Mouse (Mus musculus) thymus, adult 2 months (tissue): ENCODE measurements around the gene Slc30a5. TPM values are rescaled to one million over a fixed set of nuclear protein-coding genes. Genes with fewer than 3 reads are reported as not detected.

Source experiments
- DNase-seq: peaks from one replicate; pipeline ENCODE4 v3.0.0; 2021
- H3K27ac ChIP-seq: fragments of 200-500 bp; 2 replicates; pipeline ENCODE4 v1.5.1; 2012; ENCODE audit warnings: low read length, control low read depth; ENCODE audit not compliant: control insufficient read depth, insufficient read depth
- H3K27me3 ChIP-seq: fragments of 200-500 bp; 2 replicates; pipeline ENCODE4 v1.6.1; 2012; ENCODE audit warnings: mild to moderate bottlenecking, low read length, moderate library complexity, mixed read lengths; ENCODE audit not compliant: control insufficient read depth, insufficient read depth
- H3K36me3 ChIP-seq: fragments of 200-500 bp; 2 replicates; pipeline ENCODE4 v1.6.1; 2012; ENCODE audit warnings: mild to moderate bottlenecking, low read length, moderate library complexity; ENCODE audit not compliant: control insufficient read depth, insufficient read depth
- H3K4me1 ChIP-seq: fragments of 200-500 bp; replicated peaks from 2 replicates; pipeline ENCODE4 v1.6.1; 2012; ENCODE audit warnings: low read length; ENCODE audit not compliant: control insufficient read depth, insufficient read depth
- H3K4me3 ChIP-seq: fragments of 200-500 bp; 2 replicates; pipeline ENCODE4 v1.5.1; 2012; ENCODE audit warnings: mild to moderate bottlenecking, low read length, control low read depth, moderate library complexity; ENCODE audit not compliant: control insufficient read depth, insufficient read depth
- CTCF ChIP-seq: fragments of 200-500 bp; IDR thresholded peaks from 2 replicates; pipeline ENCODE4 v1.5.1; 2012; ENCODE audit warnings: mild to moderate bottlenecking, control low read depth, low read length, moderate library complexity, borderline replicate concordance; ENCODE audit not compliant: control insufficient read depth, poor library complexity, insufficient read depth; ENCODE audit errors: extremely low read depth
- POLR2A ChIP-seq: fragments of 200-500 bp; IDR thresholded peaks from 2 replicates; pipeline ENCODE4 v1.6.1; 2012; ENCODE audit warnings: mild to moderate bottlenecking, low read length, control low read depth, moderate library complexity; ENCODE audit not compliant: control insufficient read depth, poor library complexity, insufficient read depth; ENCODE audit errors: extremely low read depth
- WGBS: fragments of 180-500 bp; shearing (Covaris S2); methylation state at CpG from one replicate; pipeline ENCODE4 v1.1.7; 2018; 5-methylcytosine and 5-hydroxymethylcytosine counted together
- polyA plus RNA-seq: library from polyadenylated mRNA; depleted of rRNA; stranded (reverse); fragments of >200 nt; gene quantifications from 2 replicates; pipeline ENCODE4 v1.2.3, GENCODE M21; 2012; rRNA removed

Slc30a5 gene
- polyA plus RNA-seq, 1 experiment, result 31.4 TPM

DNA sequence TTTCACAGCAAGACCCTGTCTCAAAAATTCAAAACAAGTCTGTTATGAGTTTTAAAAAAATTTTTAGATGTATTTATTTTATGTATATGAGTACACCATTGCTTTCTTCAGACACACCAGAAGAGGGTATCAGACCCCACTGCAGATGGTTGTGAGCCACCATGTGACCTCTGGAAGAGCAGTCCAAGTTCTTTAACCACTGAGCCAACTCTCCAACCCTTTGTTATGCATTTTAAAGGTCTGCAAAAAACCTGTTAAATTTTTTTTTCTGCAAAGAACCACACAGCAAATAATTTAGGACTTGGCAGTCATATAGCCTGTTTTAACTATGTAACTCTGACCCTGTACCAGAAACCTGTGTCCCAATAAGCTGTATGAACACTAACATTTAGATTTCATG, 58.5 kb downstream of the Slc30a5 start:
- peaks cover 8% of the 10 kb centered on the region for H3K36me3 ChIP-seq
- H3K4me1 ChIP-seq, result peaks cover 4% of the 10 kb centered on the region
- no peak overlapping the region for H3K4me3 ChIP-seq
- TF ChIP-seq POLR2A, result no peak
- TF ChIP-seq CTCF, result no peak
- no peak for DNase-seq
- no peak overlapping the region for H3K27ac ChIP-seq
- no peaks in the 10 kb centered on the region for H3K27me3 ChIP-seq

DNA sequence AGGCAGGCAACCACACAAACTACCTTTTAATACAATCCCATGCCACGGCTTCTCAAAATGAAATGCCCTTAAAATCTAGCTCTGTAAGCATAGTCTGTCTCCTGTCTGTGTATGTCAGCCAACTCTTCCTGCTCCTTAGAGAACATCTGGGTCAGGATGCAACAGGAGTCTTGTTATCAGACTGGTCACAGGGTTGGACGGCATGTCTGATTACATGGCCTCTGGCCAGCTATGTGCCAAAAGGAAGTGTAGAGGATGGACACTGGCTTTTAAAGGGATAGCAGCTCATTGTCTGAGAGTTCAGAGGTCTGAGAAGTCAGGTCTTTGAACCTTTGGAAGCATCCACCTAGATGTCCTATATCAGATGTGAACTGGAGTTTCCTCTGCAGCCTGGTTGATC, 77.9 kb downstream of the Slc30a5 start:
- Histone ChIP-seq H3K27ac (no peak overlapping the region), H3K27me3 (no peaks in the 10 kb centered on the region), H3K4me3 (no peak overlapping the region), H3K4me1 (no peaks in the 10 kb centered on the region), H3K36me3 (0 out of 2 replicates have a peak, but pooled peaks cover 6% of the 10 kb centered on the region)
- WGBS, result 97% methylated on average over 2 of the region's 2 CpGs
- TF ChIP-seq POLR2A, result no peak
- TF ChIP-seq CTCF, result no peak
- DNase-seq, result no peak

DNA sequence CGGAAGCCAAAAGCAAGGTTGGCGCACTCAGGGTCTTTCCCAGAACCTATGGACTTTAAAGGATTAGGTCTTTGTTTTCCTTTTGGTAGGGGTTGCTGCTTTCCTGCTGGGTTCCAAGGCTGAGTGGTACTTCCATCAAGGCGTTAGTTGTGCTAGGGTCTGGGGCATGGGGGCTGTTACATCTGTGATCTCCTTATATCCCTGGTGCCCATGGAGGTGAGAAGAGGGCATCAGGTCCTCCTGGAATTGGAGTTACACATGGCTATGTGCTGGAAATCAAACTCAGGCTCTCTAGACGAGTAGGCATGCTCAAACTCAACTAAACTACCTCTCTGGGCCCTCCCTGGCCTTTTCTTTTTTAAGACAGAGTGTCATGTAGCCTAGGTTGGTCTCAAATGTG, 79.0 kb downstream of the Slc30a5 start:
- H3K27me3 ChIP-seq, result no peaks in the 10 kb centered on the region
- no peaks in the 10 kb centered on the region for H3K4me1 ChIP-seq
- TF ChIP-seq CTCF (no peak), POLR2A (no peak)
- H3K4me3 ChIP-seq, result no peak overlapping the region
- H3K27ac ChIP-seq, result no peak overlapping the region
- 85% methylated on average over 4 of the region's 4 CpGs for WGBS
- no peak for DNase-seq
- no peaks in the 10 kb centered on the region for H3K36me3 ChIP-seq

DNA sequence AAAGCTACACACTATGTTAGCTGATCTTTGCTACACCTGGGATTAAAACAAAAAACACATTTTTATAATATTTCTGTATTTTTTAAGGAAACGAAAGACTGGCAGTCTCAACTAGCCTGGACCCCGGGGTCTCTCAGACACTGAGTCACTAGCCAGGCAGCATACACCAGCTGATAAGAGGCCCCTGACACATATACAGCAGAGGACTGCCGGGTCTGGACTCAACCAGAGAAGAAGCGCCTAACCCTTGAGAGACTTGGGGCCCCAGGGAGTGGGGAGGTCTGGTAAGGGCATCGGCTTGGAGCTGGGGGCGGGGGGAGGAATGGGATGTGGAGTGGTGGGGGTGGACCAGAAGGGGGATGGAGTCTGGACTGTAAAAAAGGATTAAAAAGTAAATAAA, 80.2 kb downstream of the Slc30a5 start:
- TF ChIP-seq CTCF (no peak), POLR2A (no peak)
- no peak overlapping the region for H3K27ac ChIP-seq
- DNase-seq, result no peak
- no peaks in the 10 kb centered on the region for H3K4me1 ChIP-seq
- H3K27me3 ChIP-seq, result no peaks in the 10 kb centered on the region
- H3K36me3 ChIP-seq, result no peaks in the 10 kb centered on the region
- WGBS, result 89% methylated on average over 6 of the region's 6 CpGs
- no peak overlapping the region for H3K4me3 ChIP-seq

Other genes with a start within 250 kb of the Slc30a5 start
- 2.0 and 2.2 TPM in 2 replicates for gene Marveld2, start 216.5 kb downstream of the Slc30a5 start, polyA plus RNA-seq
- gene Ak6, start 182.4 kb downstream of the Slc30a5 start, polyA plus RNA-seq, result 57.9 and 66.2 TPM in 2 replicates
- 5.6 and 6.3 TPM in 2 replicates for gene Rad17, start 182.4 kb downstream of the Slc30a5 start, polyA plus RNA-seq
- gene Taf9, start 181.8 kb downstream of the Slc30a5 start, polyA plus RNA-seq, result 13.5 and 16.5 TPM in 2 replicates
- gene Ccdc125, start 163.7 kb downstream of the Slc30a5 start, polyA plus RNA-seq, result 2.3 and 2.4 TPM in 2 replicates
- gene Cdk7, start 102.5 kb downstream of the Slc30a5 start, polyA plus RNA-seq, result 19.6 and 22.0 TPM in 2 replicates
- gene Mrps36, start 88.8 kb downstream of the Slc30a5 start, polyA plus RNA-seq, result 46.2 and 46.4 TPM in 2 replicates
- 4.0 and 5.6 TPM in 2 replicates for gene Cenph, start 57.5 kb downstream of the Slc30a5 start, polyA plus RNA-seq
- 63.7 and 76.8 TPM in 2 replicates for gene Ccnb1, start 46.9 kb downstream of the Slc30a5 start, polyA plus RNA-seq